Mouse (Mus musculus) thymus, postnatal 10 days (tissue): Measurements from ENCODE around the gene D230025D16Rik.
"Not testable (repeated sequence)": the region's sequence is repeated elsewhere in the genome, so short reads cannot be mapped to it uniquely, and the experiment has no call there.

Experiments
- DNase-seq, 2 experiments: peaks; one replicate each; pipeline ENCODE4 v3.0.0; 2021; ENCODE audit warnings: low spot score in 2 of 2

The D230025D16Rik gene

DNA sequence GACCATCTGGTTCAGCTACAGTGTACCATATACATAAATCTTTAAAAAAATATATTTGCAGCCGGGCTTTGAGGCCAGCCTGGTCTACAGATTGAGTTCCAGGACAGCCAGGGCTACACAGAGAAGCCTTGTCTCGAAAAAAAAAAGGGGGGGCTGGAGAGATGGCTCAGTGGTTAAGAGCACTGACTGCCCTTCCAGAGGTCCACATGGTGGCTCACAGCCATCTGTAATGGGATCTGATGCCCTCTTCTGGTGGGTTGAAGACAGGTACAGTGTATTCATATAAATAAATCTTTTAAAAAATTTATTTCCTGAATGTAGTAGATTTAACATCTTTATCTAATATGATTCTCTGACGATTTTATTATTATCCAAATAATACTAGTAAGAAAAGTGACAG is 66.9 kb downstream of the D230025D16Rik start:
- not testable (repeated sequence) for DNase-seq

DNA sequence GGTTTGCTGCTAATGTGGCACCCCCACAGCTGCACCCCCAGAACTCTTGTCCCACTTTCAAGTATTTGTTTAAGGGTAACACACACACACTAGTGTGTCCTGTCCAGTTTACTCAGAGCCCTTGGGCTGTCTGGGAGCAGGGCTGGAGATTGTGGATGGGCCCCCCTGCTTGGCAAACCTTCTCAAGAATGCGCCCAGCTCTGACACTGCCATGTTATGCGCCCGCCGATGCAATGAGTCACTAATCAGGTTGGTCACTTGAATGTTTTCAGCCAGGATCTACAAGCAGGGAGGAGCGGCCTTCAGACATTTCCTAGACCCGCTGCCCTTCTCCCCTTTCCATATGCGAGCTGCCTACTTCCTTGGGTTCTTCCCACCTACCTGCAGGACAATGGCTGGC is 67.5 kb downstream of the D230025D16Rik start:
- no peak for DNase-seq

DNA sequence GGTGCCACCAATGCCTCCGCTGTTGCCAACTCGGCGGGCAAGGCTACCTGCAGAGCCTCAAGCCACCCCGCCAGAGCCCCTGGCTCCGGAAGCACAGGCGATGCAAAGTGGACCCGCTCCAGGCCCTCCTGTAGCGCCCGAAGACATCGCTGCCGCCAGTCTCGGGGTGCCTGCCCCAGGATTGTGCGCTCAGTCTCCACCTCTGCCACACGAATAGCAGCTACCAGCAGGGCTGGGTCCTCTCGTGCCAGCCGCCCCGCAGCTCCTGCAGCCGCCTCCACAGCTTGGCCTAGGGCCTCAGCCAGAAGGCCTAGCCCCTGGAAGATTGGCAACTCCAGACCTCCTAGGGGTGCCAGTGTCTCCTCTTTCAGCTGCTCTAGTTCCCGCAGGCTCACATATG is 68.5 kb downstream of the D230025D16Rik start:
- DNase-seq, result no peak

DNA sequence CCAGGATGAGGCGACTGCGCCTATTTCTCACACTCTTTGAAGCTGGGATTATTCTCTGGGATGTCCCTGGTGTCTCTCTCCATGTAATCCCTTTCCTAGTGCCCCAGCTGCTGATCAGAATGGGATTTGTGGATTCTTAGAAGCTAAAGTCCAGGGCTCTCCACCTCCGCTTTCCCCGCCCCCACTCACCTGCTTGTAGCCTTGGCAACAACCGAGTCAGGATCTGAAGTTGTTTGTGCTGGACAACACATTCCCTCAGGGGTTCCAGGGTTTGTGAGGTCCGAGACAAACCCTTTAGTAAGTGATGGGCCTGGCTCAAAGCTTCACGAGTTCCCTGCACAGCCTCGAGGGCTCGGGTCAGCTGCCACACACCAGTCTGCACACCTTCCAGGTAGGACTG is 69.8 kb downstream of the D230025D16Rik start:
- DNase-seq, result no peak

DNA sequence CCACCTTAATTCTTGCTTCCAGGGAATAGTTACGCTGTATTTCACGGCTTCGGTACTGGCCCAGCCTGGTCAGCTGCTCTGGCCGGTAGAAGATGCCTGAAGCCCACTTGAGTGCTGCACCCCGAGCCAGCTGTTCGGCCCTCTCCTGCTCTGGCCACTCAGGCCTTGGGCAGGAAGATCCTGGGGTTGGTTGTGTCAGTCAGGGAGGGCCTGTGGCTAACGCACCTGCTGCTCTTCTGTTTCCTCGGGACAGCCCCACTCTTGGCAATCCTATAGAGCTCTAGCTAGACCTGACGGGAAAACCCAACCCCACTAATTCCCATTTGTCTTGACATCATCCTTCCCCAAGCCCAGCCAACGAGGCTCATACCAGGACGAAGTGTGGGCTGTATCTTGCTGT is 70.3 kb downstream of the D230025D16Rik start:
- no peak for DNase-seq

DNA sequence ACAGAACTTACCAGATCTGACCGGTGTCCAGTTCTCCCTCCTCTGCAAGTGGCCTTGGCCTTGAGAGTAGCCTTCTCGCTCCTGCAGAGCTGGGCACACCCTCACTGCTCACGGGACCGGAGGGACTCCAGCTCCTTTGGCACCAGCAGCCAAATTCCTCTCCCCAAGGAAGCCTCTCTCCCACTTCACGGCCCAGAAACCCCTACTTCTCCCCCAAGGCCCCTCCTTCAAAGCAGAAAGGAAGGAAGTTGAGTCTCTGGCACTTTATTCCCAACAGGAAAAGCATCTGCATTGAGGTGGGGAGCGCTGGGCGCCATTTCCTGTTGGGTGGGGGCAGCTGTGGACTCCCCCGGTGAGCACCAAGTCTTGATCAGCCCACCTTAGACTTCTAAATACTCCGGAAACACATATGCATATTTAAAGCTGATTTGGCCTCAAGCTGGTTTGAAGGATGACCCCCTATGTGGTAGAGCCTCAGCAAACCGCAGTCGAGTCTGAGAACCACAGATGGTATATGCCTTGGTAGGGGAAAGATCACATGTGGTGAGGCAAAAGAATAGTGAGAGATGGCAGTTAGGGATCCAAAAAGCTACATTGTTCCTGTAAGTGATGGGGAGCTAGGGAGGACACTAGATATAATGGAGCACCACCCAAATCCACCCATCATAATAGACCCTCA is 71.1 kb downstream of the D230025D16Rik start, which contains the start of gene Exoc3l:
Exoc3l (minus strand) TSS at position 207 of the 679 bp plus-strand sequence.
- no peak for DNase-seq

DNA sequence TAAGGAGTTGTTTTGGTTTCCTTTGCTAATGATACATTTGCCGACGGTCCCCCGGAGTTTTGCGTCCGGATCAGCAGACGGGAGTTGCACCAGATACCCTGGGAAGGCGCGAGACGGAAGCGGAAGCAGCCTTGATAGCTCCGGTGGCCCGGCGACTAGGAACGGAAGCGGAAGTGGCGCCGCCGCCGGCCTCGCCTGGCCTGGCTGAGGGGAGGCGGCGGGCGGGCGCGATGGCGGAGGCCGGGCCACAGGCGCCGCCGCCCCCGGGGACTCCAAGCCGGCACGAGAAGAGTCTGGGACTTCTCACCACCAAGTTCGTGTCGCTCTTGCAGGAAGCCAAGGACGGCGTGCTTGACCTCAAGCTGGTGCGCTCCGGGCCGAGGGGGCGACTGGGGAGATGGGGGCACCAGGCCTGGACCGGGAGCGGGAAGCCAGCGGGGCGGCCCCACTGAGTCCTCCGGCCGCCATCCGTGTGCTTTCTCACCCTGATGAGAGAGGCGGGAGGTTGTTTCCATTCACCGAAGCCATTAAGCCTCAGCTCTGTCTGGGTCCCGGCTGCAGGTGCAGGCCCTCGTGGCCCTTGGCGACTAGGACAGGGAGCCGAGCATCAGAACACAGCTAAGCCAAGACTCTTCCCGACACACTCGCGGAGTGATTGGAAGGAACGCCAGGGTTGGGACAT is 72.7 kb downstream of the D230025D16Rik start, which contains the start of gene E2f4:
E2f4 (plus strand) TSS at position 153 of the 682 bp plus-strand sequence.
- DNase-seq, result peak; percentile 82 to 88

DNA sequence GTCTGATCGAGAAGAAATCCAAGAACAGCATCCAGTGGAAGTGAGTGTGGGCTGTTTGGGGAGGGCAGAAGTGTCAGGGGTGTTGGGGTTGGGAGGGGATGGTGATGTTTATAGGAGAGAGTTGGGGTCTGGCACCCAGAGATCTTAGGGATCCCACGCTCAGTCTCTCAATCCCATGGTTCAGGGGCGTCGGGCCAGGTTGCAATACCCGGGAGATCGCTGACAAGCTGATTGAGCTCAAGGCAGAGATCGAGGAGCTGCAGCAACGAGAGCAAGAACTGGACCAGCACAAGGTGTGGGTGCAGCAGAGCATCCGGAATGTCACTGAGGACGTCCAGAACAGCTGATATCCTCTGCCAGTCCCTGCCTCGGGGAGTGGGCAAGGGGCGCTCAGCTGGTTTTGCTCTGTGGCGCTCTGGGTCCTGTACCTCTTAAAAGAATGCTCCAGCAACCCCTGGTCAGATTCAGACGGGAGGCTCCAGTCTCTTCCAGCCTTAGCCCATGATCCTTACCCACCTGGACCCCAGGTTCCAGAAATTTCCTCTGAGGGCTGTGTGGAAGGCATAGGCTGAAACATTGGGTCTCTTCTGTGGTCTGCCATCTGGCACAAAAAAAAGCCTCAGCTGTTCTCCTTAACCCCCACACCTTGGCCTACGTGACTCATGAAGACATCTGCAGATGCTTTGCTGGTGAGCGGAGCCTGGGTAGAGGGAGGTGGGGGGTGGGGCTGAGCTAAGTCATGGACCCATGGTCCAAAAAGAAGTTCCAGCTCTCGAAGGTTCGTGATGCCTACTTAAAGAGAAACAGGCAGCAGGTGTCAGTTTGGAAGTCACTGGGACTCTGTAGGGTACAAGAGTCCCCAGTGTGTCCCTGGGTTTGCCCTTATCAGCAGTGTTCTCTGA is 73.7 kb downstream of the D230025D16Rik start:
- peak; percentile 49 to 58 for DNase-seq

DNA sequence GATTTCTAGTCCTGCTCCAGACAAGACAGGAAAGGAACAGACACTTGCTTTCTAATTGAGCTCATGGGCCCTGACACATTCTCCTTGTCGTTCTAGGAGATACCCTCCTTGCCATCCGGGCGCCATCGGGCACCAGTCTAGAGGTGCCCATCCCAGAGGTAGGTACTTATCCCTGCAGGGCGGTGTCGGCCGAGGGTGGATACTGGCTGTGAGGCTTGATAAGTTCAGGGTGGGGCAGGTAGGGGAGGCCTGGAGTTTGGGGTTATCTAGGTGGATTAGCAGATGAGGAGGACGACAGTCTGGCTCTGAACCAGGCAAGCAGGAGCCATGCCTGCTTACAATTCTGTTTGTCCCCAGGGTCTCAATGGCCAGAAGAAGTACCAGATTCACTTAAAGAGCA is 75.0 kb downstream of the D230025D16Rik start:
- DNase-seq, result no peak
